Mouse (Mus musculus) lung, postnatal 0 days (tissue): ENCODE results near the gene Pole2.

Experiments used
- CTCF ChIP-seq: IDR thresholded peaks from 2 replicates; pipeline ENCODE4 v1.5.1; 2016; ENCODE audit warnings: antibody characterized with exemption, mild to moderate bottlenecking
- EP300 ChIP-seq: IDR thresholded peaks from 2 replicates; pipeline ENCODE4 v1.6.1; 2016; ENCODE audit warnings: antibody characterized with exemption, mild to moderate bottlenecking, control low read depth

DNA sequence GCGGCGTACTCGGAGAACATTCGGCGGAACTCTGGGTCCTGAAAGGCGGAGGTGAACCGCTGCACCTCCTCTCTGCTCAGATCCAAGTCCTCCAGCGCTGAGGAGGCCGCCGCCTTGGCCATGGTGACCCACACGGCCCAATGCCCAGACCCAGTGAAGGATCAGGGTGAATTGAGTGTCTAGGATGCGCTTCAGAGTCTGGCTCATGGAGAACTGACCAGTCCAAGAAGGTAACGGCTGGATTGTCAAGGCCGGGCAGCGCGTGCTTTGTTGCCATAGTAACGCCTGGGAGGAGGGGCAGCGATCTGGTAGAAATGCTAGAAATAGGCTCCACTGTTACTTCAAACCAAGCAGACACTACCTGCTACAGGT is 29.8 kb downstream of the Pole2 start, which contains the start of gene Dnaaf2:
- TF ChIP-seq CTCF, result no peak
- TF ChIP-seq EP300, result no peak
